13 mouse cellular contexts compared by ENCODE assay signal in genomic region chr9:75002262-75002661, GRCm38 (mm10). TPM values are rescaled to one million over a fixed set of nuclear protein-coding genes. Genes with fewer than 3 reads are reported as not detected.
DNase-seq lines count a peak whose midpoint lies in the region; ATAC-seq lines count a peak whose summit lies in the region.
"Had no signal": no experiment of that assay in that cellular context is flagged by ENCODE, and none has a peak within 500 bp of the region (broad histone marks: within the 10 kb centered on the region; RNA-seq: fewer than 3 reads in every experiment).

No protein-coding gene starts in this region.

- WGBS in embryonic facial prominence, embryonic 14.5 days, result 49% methylated on average over 3 of the region's 3 CpGs
- 72% methylated on average over 3 of the region's 3 CpGs for WGBS in embryonic facial prominence, embryonic 10.5 days

- H3K27me3 ChIP-seq in embryonic facial prominence, embryonic 14.5 days (replicated peaks; ENCODE audit: control insufficient read depth, insufficient read depth, low read length), result no peaks in the 10 kb centered on the region
- H3K27me3 ChIP-seq in embryonic facial prominence, embryonic 10.5 days (replicated peaks; ENCODE audit: low read depth, poor library complexity, severe bottlenecking), result no peaks in the 10 kb centered on the region
- H3K27me3 ChIP-seq: forebrain, embryonic 15.5 days; neural tube, embryonic 13.5 days had no signal

- no peak overlapping the region for H3K9ac ChIP-seq in embryonic facial prominence, embryonic 14.5 days (ENCODE audit: low read depth, low read length)
- H3K9ac ChIP-seq: forebrain, embryonic 15.5 days; neural tube, embryonic 13.5 days had no signal

- H3K4me1 ChIP-seq in embryonic facial prominence, embryonic 14.5 days (ENCODE audit: control insufficient read depth, insufficient read depth, low read length), result no peaks in the 10 kb centered on the region
- H3K4me1 ChIP-seq in embryonic facial prominence, embryonic 10.5 days, result no peaks in the 10 kb centered on the region
- H3K4me1 ChIP-seq in brown adipose tissue, adult 24 weeks (ENCODE audit: control insufficient read depth, insufficient read depth, insufficient read length, low read length), result peaks cover 19% of the 10 kb centered on the region

- peak; percentile 71 for DNase-seq in embryonic facial prominence, embryonic 14.5 days (ENCODE audit: low spot score)
- no peak for DNase-seq in embryonic facial prominence, embryonic 10.5 days (ENCODE audit: low spot score)
- DNase-seq in heart, postnatal 4 days, result peak; percentile 10
- no peak for DNase-seq in heart, adult 8-10 months (ENCODE audit: low spot score)
- DNase-seq in NIH3T3 (ENCODE audit: low read depth), result peak; percentile 24
- DNase-seq in testis, postnatal 10 days (ENCODE audit: low spot score), result no peak

- H3K9me3 ChIP-seq in embryonic facial prominence, embryonic 14.5 days (ENCODE audit: control insufficient read depth, low read length), result no peaks in the 10 kb centered on the region
- no peaks in the 10 kb centered on the region for H3K9me3 ChIP-seq in embryonic facial prominence, embryonic 10.5 days
- H3K9me3 ChIP-seq: forebrain, embryonic 15.5 days; neural tube, embryonic 13.5 days had no signal

- H3K27ac ChIP-seq in embryonic facial prominence, embryonic 14.5 days (replicated peaks; ENCODE audit: low read depth, low read length), result no peak overlapping the region; the same call in 1 of the 2 replicates
- H3K27ac ChIP-seq in embryonic facial prominence, embryonic 10.5 days (replicated peaks), result no peak overlapping the region
- H3K27ac ChIP-seq in brown adipose tissue, adult 24 weeks (replicated peaks; ENCODE audit: low read depth, low read length), result peak overlapping the region; percentile 79
- H3K27ac ChIP-seq: forebrain, embryonic 15.5 days; kidney, postnatal 0 days; neural tube, embryonic 13.5 days had no signal

- H3K36me3 ChIP-seq in embryonic facial prominence, embryonic 14.5 days (ENCODE audit: control insufficient read depth, insufficient read depth, low read length), result peaks cover 15% of the 10 kb centered on the region; the same call in 1 of the 2 replicates
- H3K36me3 ChIP-seq in embryonic facial prominence, embryonic 10.5 days (replicated peaks), result peaks cover 8% of the 10 kb centered on the region; the same call in 1 of the 2 replicates

- H3K4me3 ChIP-seq in embryonic facial prominence, embryonic 14.5 days (ENCODE audit: low read depth, low read length), result no peak overlapping the region
- no peak overlapping the region for H3K4me3 ChIP-seq in embryonic facial prominence, embryonic 10.5 days
- no peak overlapping the region for H3K4me3 ChIP-seq in brown adipose tissue, adult 24 weeks (ENCODE audit: insufficient read depth, low read depth, low read length)
- H3K4me3 ChIP-seq: forebrain, embryonic 15.5 days; neural tube, embryonic 13.5 days had no signal

- ATAC-seq in embryonic facial prominence, embryonic 14.5 days (ENCODE audit: low read depth), result peak; percentile 74; the same call in 1 of the 2 replicates
- ATAC-seq in CD4-positive, CD25-positive, alpha-beta regulatory T cell, adult 4 months, result no peak
- ATAC-seq: activated CD4-positive, CD25-positive, alpha-beta regulatory T cell, adult 4 months; forebrain, embryonic 15.5 days had no signal

- no peak overlapping the region for H3K4me2 ChIP-seq in embryonic facial prominence, embryonic 14.5 days (ENCODE audit: low read depth, low read length)
- H3K4me2 ChIP-seq: forebrain, embryonic 15.5 days; liver, embryonic 11.5 days; neural tube, embryonic 13.5 days had no signal

RNA-seq across cellular contexts. Expression of gene Arpp19, which starts 35.2 kb away (rescaled TPM):
- 244 and 272 TPM in 2 replicates for polyA plus RNA-seq in embryonic facial prominence, embryonic 14.5 days (2014; fragmentation: Nextera tagmentation; extraction: Ambion mirVana)
- 365 and 391 TPM in 2 replicates for polyA plus RNA-seq in embryonic facial prominence, embryonic 10.5 days (2016; fragmentation: Nextera tagmentation; extraction: Ambion mirVana)
- total RNA-seq in heart, postnatal 4 days (2021), result 100 to 1,000 TPM; 154 to 179 TPM
- total RNA-seq in heart, adult 8-10 months (2022), result 100 to 1,000 TPM; 151 to 245 (median 188) TPM
- polyA plus RNA-seq in brown adipose tissue, adult 24 weeks (2012; ENCODE audit: insufficient read depth, insufficient read length, missing spikeins), result 221 and 237 TPM in 2 replicates
- 100 to 1,000 TPM; 284 to 368 TPM for polyA plus RNA-seq in CD4-positive, CD25-positive, alpha-beta regulatory T cell, adult 4 months (2017; shearing (Covaris generic))

RNA-seq across cellular contexts. Expression of gene Fam214a, which starts 49.6 kb away (rescaled TPM):
- polyA plus RNA-seq in embryonic facial prominence, embryonic 14.5 days (2014; fragmentation: Nextera tagmentation; extraction: Ambion mirVana), result 12.0 and 15.7 TPM in 2 replicates
- polyA plus RNA-seq in embryonic facial prominence, embryonic 10.5 days (2016; fragmentation: Nextera tagmentation; extraction: Ambion mirVana), result 6.6 and 8.6 TPM in 2 replicates
- total RNA-seq in heart, postnatal 4 days (2021), result 10 to 100 TPM; 13.3 to 15.9 TPM
- 10 to 100 TPM; 20.6 to 41.9 (median 32.7) TPM for total RNA-seq in heart, adult 8-10 months (2022)
- 29.9 and 41.0 TPM in 2 replicates for polyA plus RNA-seq in brown adipose tissue, adult 24 weeks (2012; ENCODE audit: insufficient read depth, insufficient read length, missing spikeins)
- 10 to 100 TPM; 24.3 to 28.4 TPM for polyA plus RNA-seq in CD4-positive, CD25-positive, alpha-beta regulatory T cell, adult 4 months (2017; shearing (Covaris generic))

Comparison
In these comparisons a context has a peak if more than half of its experiments do, and no peak if none do; other contexts are left out.
1. DNase-seq: peak in embryonic facial prominence, embryonic 14.5 days (single experiment), heart, postnatal 4 days (single experiment) and NIH3T3 (single experiment); none in embryonic facial prominence, embryonic 10.5 days (single experiment), heart, adult 8-10 months (single experiment) and testis, postnatal 10 days (single experiment).